Mouse (Mus musculus) limb, embryonic 10.5 days (tissue): ENCODE data around the gene Olig3. TPM values are rescaled to one million over a fixed set of nuclear protein-coding genes. Genes with fewer than 3 reads are reported as not detected.
"Not testable (repeated sequence)": the region's sequence is repeated elsewhere in the genome, so short reads cannot be mapped to it uniquely, and the experiment has no call there.

Experiments
- DNase-seq: peaks from one replicate; pipeline ENCODE4 v3.0.0-alpha.2; 2017; ENCODE audit warnings: low spot score
- H3K27ac ChIP-seq: fragments of 300-500 bp; sonication (generic); 2 replicates; pipeline ENCODE4 v1.5.1; 2016; ENCODE audit warnings: mild to moderate bottlenecking
- H3K27me3 ChIP-seq: fragments of 300-500 bp; sonication (generic); 2 replicates; pipeline ENCODE4 v1.6.1; 2016; ENCODE audit warnings: low read depth, mild to moderate bottlenecking; ENCODE audit not compliant: poor library complexity, severe bottlenecking
- H3K36me3 ChIP-seq: fragments of 300-500 bp; sonication (generic); 2 replicates; pipeline ENCODE4 v1.6.1; 2016; ENCODE audit warnings: mild to moderate bottlenecking, moderate library complexity
- H3K4me1 ChIP-seq: fragments of 300-500 bp; sonication (generic); 2 replicates; pipeline ENCODE4 v1.6.1; 2016
- H3K4me3 ChIP-seq: fragments of 300-500 bp; sonication (generic); 2 replicates; pipeline ENCODE4 v1.5.1; 2016; ENCODE audit warnings: mild to moderate bottlenecking, moderate library complexity
- H3K9me3 ChIP-seq: fragments of 300-500 bp; sonication (generic); replicated peaks from 2 replicates; pipeline ENCODE4 v1.6.1; 2016; ENCODE audit warnings: mild to moderate bottlenecking
- WGBS: fragments of 180-500 bp; shearing (Covaris S2); methylation state at CpG from one replicate; pipeline ENCODE4 v1.1.7; 2016; 5-methylcytosine and 5-hydroxymethylcytosine counted together
- polyA plus RNA-seq: library from polyadenylated mRNA; unstranded; fragments of >200 nt; fragmentation: Nextera tagmentation; extraction: Ambion mirVana; gene quantifications from 2 replicates; pipeline ENCODE4 v1.2.1, GENCODE M21; 2016

Olig3 gene
- polyA plus RNA-seq, 1 experiment from 2014 or later: not detected

GRCm38 (mm10) chr10:19370146-19370545 is 13.8 kb downstream of the Olig3 start:
- H3K36me3 ChIP-seq: no peaks in the 10 kb centered on the region
- H3K4me3 ChIP-seq: no peak overlapping the region
- no peak overlapping the region for H3K27ac ChIP-seq
- no peaks in the 10 kb centered on the region for H3K4me1 ChIP-seq
- 55% methylated on average over 3 of the region's 3 CpGs for WGBS
- DNase-seq: no peak
- H3K9me3 ChIP-seq: no peaks in the 10 kb centered on the region
- peaks cover 14% of the 10 kb centered on the region for H3K27me3 ChIP-seq

- Histone ChIP-seq H3K36me3 (no peaks in the 10 kb centered on the region), H3K27me3 (no peaks in the 10 kb centered on the region), H3K4me1 (no peaks in the 10 kb centered on the region), H3K9me3 (no peaks in the 10 kb centered on the region), H3K27ac (no peak overlapping the region), H3K4me3 (no peak overlapping the region)
- DNase-seq: no peak
- WGBS: 61% methylated on average over 5 of the region's 5 CpGs
These were observed 15.9 kb downstream of the Olig3 start for GRCm38 (mm10) chr10:19372263-19372662.

- 63% methylated on average over 7 of the region's 7 CpGs for WGBS
- H3K36me3 ChIP-seq: no peaks in the 10 kb centered on the region
- H3K4me1 ChIP-seq: no peaks in the 10 kb centered on the region
- no peak for DNase-seq
- H3K9me3 ChIP-seq: no peaks in the 10 kb centered on the region
- H3K27ac ChIP-seq: no peak overlapping the region
- H3K4me3 ChIP-seq: no peak overlapping the region
- no peaks in the 10 kb centered on the region for H3K27me3 ChIP-seq
These were observed 17.5 kb downstream of the Olig3 start for GRCm38 (mm10) chr10:19373797-19374196.

- WGBS: 73% methylated on average over 3 of the region's 3 CpGs
- no peak for DNase-seq
These were observed 18.0 kb downstream of the Olig3 start for GRCm38 (mm10) chr10:19374311-19374710.

GRCm38 (mm10) chr10:19375838-19376237 is 19.5 kb downstream of the Olig3 start:
- no peak overlapping the region for H3K27ac ChIP-seq
- DNase-seq: no peak
- peaks cover 5% of the 10 kb centered on the region; the same call in 1 of the 2 replicates for H3K9me3 ChIP-seq
- H3K4me1 ChIP-seq: no peaks in the 10 kb centered on the region
- no peaks in the 10 kb centered on the region for H3K36me3 ChIP-seq
- H3K4me3 ChIP-seq: no peak overlapping the region
- no peaks in the 10 kb centered on the region for H3K27me3 ChIP-seq
- WGBS: 90% methylated on average over 2 of the region's 2 CpGs

More at GRCm38 (mm10) chr10:19374311-19374710, 18.0 kb downstream of the Olig3 start:
- H3K27ac ChIP-seq: no peak overlapping the region
- H3K27me3 ChIP-seq: no peaks in the 10 kb centered on the region
- H3K36me3 ChIP-seq: no peaks in the 10 kb centered on the region
- H3K9me3 ChIP-seq: peaks cover 4% of the 10 kb centered on the region; the same call in 1 of the 2 replicates
- no peak overlapping the region for H3K4me3 ChIP-seq
- no peaks in the 10 kb centered on the region for H3K4me1 ChIP-seq

GRCm38 (mm10) chr10:19380971-19381370 is 24.6 kb downstream of the Olig3 start:
- not testable (repeated sequence) for H3K27me3 ChIP-seq, H3K4me1 ChIP-seq, H3K36me3 ChIP-seq, H3K4me3 ChIP-seq, H3K27ac ChIP-seq, H3K9me3 ChIP-seq, DNase-seq
- 98% methylated on average over 1 of the region's 1 CpGs for WGBS

- H3K27ac ChIP-seq: no peak overlapping the region
- DNase-seq: no peak
- no peak overlapping the region for H3K4me3 ChIP-seq
- no peaks in the 10 kb centered on the region for H3K27me3 ChIP-seq
- 91% methylated on average over 3 of the region's 3 CpGs for WGBS
- H3K36me3 ChIP-seq: no peaks in the 10 kb centered on the region
- H3K9me3 ChIP-seq: peaks cover 2% of the 10 kb centered on the region; the same call in 1 of the 2 replicates
- H3K4me1 ChIP-seq: no peaks in the 10 kb centered on the region
These were observed 27.8 kb downstream of the Olig3 start for GRCm38 (mm10) chr10:19384176-19384575.

GRCm38 (mm10) chr10:19391819-19392218 is 35.5 kb downstream of the Olig3 start:
- H3K4me1 ChIP-seq: no peaks in the 10 kb centered on the region
- no peaks in the 10 kb centered on the region for H3K36me3 ChIP-seq
- WGBS: 87% methylated on average over 4 of the region's 4 CpGs
- peaks cover 4% of the 10 kb centered on the region; the same call in 1 of the 2 replicates for H3K27me3 ChIP-seq
- H3K9me3 ChIP-seq: no peaks in the 10 kb centered on the region
- no peak for DNase-seq
- H3K4me3 ChIP-seq: no peak overlapping the region
- no peak overlapping the region for H3K27ac ChIP-seq

- Histone ChIP-seq H3K4me3 (no peak overlapping the region), H3K4me1 (peaks cover 6% of the 10 kb centered on the region), H3K27me3 (peaks cover 4% of the 10 kb centered on the region; the same call in 1 of the 2 replicates), H3K9me3 (no peaks in the 10 kb centered on the region), H3K27ac (no peak overlapping the region), H3K36me3 (no peaks in the 10 kb centered on the region)
- 59% methylated on average over 9 of the region's 9 CpGs for WGBS
- no peak for DNase-seq
These were observed 40.3 kb downstream of the Olig3 start for GRCm38 (mm10) chr10:19396485-19397137.

- Histone ChIP-seq H3K4me3 (no peak overlapping the region), H3K9me3 (no peaks in the 10 kb centered on the region), H3K27me3 (peaks cover 4% of the 10 kb centered on the region; the same call in 1 of the 2 replicates), H3K4me1 (peaks cover 6% of the 10 kb centered on the region), H3K36me3 (no peaks in the 10 kb centered on the region), H3K27ac (no peak overlapping the region)
- no peak for DNase-seq
- 93% methylated on average over 12 of the region's 12 CpGs for WGBS
These were observed 41.1 kb downstream of the Olig3 start for GRCm38 (mm10) chr10:19397396-19397795.

- Histone ChIP-seq H3K36me3 (no peaks in the 10 kb centered on the region), H3K9me3 (no peaks in the 10 kb centered on the region), H3K4me3 (no peak overlapping the region), H3K4me1 (peaks cover 6% of the 10 kb centered on the region), H3K27ac (no peak overlapping the region), H3K27me3 (no peaks in the 10 kb centered on the region)
- DNase-seq: no peak
- WGBS: 5% methylated on average over 5 of the region's 5 CpGs
These were observed 44.8 kb downstream of the Olig3 start for GRCm38 (mm10) chr10:19401136-19401535.

- WGBS: 18% methylated on average over 1 of the region's 1 CpGs
- H3K27me3 ChIP-seq: no peaks in the 10 kb centered on the region
- no peaks in the 10 kb centered on the region for H3K9me3 ChIP-seq
These were observed 48.1 kb downstream of the Olig3 start for GRCm38 (mm10) chr10:19404401-19404800.

GRCm38 (mm10) chr10:19405959-19406358 is 49.6 kb downstream of the Olig3 start:
- Histone ChIP-seq H3K4me3 (no peak overlapping the region), H3K27me3 (no peaks in the 10 kb centered on the region), H3K9me3 (no peaks in the 10 kb centered on the region), H3K36me3 (no peaks in the 10 kb centered on the region), H3K27ac (no peak overlapping the region), H3K4me1 (peaks cover 9% of the 10 kb centered on the region)
- 79% methylated on average over 1 of the region's 1 CpGs for WGBS
- no peak for DNase-seq

More at GRCm38 (mm10) chr10:19404401-19404800, 48.1 kb downstream of the Olig3 start:
- peaks cover 11% of the 10 kb centered on the region for H3K4me1 ChIP-seq
- H3K27ac ChIP-seq: no peak overlapping the region
- no peak overlapping the region for H3K4me3 ChIP-seq
- no peak for DNase-seq
- no peaks in the 10 kb centered on the region for H3K36me3 ChIP-seq
